Mouse (Mus musculus): ENCODE results near the gene Ppp1r16b.

Ppp1r16b gene

DNA sequence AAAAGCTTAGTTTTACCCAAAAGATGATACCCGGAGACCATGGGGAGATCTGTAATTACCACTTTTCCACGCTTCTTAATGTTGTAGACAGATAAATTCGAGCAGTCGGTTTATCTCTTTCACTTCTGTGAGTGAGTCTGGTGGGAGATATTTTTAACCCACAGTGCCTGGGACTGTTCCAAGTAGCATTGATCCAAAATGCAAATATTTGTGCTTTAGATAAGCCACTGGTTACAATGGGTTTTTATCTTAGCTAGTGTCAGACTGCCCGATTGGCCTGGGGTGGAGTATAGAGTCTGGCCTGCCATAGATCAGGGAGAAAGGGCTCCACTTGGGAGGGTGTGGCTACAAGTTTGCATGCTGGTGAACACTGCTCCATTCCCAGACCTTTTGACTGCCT lies 103.6 kb downstream of the Ppp1r16b start:
- DNase-seq (ENCODE audit: low read depth), result peak; percentile 38

DNA sequence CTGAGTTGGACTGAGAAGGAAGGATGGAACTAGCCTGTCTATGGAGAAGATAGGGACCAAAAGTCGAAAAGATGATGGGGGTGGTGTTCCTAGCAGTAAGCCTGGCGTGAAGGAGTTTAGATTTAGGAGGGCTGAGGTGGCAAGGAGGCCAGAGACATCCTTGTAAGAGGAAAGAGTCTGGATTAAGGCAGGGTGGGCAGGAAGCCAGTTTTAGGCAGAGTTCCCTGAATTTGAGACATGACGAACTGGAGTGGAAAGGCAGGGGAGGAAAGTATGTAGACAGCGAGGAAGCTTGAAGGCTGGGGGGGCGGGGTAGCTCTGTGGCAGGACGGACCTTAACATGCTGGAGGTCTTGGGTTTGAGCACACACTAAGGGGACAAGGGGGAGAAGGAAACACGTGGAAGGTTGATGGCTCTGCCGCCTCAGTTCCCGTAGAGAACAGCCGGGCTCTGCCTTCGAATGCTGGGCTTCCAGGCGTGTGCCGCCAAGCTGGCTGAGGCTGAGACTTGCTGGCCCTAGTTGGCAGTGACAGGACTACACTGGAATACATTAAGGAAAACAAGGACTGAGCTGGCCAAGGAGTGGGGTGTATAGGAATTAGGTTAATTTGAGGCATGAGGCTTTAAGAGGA lies 105.0 kb downstream of the Ppp1r16b start:
- DNase-seq (ENCODE audit: low read depth), result no peak

DNA sequence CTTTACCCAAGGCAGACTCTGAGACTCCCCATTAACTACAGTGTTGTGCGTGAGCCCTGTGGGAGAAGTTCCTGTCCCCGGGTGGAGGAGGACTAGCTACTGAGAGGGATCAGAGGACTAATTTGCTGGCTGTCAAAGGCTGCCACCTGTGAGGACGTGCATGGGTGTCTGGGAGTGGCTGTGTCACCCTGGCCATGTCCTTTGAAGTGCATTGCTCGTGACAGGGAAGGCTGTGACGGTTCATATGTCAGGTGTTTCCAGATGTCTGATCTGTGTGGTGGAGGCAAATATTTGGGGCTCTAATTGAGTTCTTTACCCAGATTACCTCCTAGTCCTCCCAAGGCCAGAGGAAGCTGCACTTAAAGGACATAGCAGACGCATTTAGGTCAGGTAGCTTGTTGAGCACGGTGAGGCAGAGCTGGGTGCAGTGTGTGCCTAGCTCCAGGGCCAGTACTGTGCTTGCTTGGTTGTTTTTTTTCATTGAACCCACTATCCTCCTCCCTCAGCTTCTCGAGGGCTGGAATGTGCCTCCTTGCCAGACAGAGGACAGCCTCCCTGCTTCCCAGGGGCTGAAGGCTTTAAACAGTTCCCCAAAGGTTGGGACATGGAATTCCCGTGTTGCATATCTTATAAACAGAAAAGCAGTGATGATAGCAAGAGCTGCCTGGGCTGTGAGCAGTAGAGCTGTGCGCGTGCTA lies 106.0 kb downstream of the Ppp1r16b start:
- DNase-seq (ENCODE audit: low read depth), result no peak

DNA sequence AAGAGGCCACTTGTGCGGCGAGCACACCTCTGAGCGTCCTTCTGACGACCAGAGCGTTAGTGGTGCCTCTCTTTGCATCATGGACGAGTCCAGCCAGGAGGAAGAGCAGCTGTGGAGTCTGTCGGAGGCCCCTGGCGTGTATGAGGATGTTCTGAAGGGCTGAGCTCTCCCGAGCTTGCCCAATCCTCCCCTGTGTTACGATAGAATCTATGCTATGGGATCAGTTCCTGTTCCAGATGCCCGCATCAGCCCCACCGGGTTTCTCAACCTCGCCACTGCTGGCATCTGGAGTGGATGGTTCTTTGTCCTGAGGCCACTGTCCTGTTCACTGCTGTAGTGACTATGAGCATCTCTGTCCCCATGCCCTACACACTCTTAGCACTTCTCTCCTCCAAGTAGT lies 107.6 kb downstream of the Ppp1r16b start:
- DNase-seq (ENCODE audit: low read depth), result no peak

DNA sequence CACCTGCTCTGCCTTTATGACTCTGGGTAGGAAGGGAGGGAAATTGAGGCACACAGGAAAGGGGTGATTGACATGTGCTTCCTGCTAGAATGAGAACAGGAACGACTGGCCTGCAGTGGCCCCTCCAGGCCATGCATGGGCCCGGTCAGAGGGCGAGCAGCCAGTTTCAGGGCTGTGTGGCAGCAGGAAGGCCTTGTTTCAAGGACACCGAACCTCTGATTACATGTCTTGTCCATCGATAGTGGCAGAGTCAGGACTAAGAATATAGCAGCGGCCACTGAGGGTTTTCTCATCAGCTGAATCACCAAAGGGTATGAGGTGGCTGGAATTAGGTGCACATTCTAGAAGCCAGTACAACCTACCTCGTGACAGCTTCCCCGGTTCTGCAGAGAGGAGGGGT lies 109.7 kb downstream of the Ppp1r16b start:
- peak; percentile 71 for DNase-seq (ENCODE audit: low read depth)

DNA sequence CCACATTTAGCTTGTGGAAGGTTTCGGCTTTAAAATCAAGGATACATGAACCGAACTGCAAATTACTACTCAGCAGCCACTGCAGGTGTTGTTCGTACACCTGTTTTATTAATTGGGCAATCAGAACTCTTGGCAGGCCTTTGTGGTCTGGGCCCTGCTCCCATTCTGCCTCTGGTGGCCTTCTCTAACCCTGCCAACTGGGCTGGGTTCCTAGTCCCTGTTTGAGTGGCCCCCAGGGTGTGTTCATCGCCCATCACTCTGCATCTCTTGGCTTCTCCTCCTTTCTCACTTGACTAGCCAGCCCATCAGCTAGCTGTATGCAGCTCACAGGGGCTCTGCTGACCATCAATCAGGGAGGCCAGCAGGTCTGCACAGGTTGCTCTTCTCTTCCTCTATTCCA lies 111.5 kb downstream of the Ppp1r16b start:
- DNase-seq (ENCODE audit: low read depth), result no peak

DNA sequence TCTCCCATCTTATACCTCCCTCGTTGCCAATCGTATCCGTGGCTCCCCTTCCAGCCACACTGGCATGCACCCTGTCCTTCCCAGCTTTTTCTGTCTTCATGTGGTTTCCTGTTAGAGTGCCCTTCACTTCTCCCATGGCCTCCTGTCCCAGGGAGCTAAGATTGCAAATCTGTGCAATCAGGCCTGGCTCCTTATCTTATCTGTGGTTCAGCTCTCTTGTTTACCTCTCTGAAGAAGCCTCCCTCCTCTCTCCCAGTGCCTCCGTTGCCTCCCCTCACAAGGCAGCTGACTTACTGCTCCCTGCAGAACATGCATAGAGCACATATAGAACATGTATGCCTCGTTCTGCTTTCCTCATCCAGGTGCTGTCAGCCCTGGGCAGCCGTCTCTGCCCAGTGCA lies 112.3 kb downstream of the Ppp1r16b start:
- no peak for DNase-seq (ENCODE audit: low read depth)

DNA sequence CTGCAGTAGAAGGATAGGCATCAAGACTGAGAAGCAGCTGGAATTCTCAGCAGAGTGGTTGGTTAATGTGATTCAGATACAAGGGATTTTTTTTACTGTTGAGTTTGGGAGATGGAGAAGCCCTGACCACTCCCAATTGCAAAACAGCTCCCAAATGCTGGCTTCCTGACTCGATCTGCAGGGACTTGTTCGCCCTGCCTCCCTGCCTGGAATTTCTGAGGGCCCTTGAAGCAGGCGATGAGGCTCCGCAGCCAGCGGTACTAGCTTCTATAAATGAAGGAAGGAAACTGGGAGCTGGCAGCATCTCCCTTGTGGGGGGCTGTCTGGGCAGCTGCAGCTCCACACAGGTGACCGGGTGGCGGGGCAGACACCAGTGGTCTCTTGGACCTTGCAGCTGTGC lies 113.2 kb downstream of the Ppp1r16b start:
- no peak for DNase-seq (ENCODE audit: low read depth)

DNA sequence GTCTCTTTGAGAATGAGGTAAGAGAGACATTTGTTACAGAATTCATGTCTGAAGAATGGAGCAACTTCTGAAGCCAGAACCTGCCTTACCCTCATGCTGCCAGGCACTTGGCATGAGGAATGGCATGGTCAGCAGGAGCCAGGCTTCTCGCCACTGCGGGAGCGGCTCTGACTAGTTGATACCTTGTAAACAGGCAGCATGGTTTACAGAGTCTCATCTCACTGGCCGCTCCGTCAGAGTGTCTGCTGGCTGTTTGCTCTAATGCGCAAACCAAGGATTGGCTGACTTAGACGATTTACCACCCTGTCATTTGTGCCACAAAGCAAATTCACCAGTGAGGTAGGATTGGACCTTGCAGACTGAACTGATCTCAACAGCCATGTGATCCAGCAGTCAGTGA lies 115.9 kb downstream of the Ppp1r16b start:
- no peak for DNase-seq (ENCODE audit: low read depth)

DNA sequence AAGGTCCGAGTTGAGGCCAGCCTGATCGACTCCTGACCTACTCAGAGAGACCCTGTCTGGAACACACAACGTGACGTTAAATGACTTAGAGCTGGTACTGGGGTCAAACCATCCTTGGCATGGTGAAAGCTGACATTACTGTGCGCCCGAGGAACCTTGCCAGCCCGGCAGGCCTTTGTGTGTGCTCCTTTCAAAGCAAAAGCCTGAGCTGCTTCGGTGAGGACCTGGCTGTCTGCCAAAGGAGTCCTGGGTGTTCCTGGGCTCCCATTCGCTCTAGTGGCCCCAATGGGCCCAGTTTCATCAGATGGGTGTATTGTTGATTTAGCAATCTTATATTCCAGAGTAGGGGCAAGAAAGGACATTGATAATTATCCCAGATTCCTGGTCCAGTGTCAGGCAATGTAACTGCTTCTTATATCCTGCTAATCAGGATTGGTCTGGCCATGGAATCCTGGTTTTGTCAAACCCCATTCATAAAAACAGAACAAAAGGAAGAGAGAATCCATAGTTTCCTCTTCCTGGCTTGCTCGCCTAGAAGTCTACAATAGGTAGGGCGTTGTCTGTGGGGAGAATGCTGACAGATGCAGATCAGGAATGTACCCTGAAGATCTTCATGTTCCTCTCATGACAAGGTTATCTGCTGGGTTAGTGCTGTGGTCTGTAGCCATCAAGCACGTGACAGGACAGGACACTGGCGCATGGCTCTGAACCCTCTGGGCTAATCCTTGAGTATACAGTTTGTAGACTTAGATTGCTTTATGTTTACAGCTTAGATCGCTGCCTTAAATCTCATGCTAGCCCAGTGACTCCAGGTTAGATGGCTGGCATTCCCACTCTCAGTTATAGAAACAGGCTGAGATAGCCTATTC lies 122.0 kb downstream of the Ppp1r16b start:
- no peak for DNase-seq (ENCODE audit: low read depth)

DNA sequence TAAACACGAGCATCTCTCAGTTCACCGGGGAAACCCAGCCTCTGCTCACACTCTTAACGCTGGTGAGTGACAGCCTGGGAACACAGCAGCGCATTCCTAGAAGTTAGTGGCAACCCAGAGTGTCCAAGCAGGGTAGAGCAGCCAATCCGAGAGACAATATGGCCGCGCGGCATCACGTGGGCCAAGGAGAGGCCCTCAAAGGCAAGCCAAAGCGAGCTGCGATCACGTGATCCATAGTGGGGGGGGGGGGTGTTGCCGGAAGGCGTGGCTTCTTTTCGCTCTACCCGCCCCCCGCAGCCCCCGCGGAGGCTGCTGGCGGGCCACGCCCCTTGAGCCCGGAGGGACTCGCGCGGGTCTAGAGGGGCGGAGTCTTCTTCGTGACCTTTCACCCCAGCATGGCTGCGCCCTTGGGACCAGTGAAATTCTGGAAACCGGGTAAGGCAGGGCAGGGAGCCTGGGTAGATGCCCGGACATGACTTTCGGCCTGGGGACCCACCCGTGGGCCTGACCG lies 129.4 kb downstream of the Ppp1r16b start, which contains the start of gene Dhx35:
Gene Dhx35 (plus strand): TSS at position 314 of the 511 bp plus-strand sequence.
- peak; percentile 97 for DNase-seq (ENCODE audit: low read depth)

DNA sequence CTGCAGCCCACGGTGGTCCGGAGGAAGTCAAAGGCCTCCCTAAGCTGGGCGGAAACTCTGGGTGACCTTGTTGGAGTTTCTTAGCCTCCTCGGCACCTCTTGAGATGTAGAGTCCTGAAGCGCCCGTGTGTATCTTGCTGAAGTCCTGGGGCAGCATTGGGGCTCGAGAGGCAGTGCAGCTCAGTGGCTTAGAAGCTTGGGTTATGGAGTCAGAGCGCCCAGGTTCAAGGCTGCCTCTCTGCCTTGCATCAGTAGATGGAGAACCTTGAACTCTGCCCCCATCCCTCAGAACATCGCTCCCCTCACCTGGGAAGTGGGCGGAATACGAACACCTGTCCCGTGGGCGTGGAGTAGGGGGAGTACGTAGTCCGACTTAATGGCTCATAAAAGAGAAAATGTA lies 129.8 kb downstream of the Ppp1r16b start:
- DNase-seq (ENCODE audit: low read depth), result no peak

DNA sequence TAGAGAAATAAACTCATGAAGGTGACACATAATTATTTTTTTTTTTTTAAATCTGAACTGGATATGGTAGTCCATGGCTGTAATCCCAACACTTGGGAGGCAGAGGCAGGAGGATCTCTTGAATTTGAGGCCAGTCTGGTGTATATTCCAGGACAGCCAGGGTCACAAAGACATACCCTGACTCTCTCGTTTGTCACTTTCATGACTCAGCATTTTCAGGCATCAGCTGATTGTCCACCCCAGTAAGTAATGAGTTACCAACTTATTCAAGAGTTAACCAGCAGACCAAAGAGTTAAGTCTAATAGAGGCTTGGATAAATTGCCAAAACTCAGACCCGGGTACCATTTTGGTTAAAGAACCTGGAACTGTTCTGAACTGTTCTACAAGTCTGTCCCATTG lies 130.7 kb downstream of the Ppp1r16b start:
- peak; percentile 18 for DNase-seq (ENCODE audit: low read depth)

DNA sequence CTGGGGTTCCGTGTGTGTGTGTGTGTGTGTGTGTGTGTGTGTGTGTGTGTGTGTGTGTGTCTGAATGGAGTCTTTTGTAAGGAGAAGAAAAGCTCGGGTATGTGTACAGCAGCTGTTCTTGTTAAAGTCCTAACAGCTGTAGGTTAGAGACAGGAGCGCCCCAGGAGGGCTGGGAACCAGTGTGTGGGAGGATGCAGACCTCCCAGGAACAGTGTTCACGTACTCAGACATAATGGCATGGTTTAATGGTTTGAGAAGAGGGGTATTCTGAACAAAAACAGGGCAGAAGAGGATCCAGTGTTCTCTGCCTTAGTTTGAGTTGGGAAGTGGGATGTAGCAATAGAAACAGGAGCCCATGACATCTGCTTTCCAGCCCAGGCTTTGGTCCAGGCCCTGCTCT lies 134.1 kb downstream of the Ppp1r16b start:
- DNase-seq (ENCODE audit: low read depth), result no peak

DNA sequence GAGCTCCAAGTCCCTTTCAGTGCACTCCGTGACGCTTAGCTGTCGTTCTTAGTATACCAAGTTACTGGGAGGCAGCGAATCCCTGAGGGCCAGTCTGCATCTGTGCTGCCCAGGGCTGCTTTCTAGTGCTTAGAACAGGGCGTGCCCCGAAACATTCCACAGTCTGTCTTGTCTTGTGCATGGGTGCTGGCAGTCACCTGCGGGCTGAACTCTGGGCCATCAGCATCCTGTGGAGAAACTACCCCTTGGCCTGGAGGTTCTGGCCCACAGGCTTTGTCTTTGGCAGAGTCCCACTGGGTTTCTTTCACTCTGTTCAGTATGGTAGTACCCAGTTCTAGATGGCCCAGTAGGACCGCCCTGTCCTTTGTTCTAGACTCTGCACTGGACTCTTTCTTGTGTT lies 135.6 kb downstream of the Ppp1r16b start:
- DNase-seq (ENCODE audit: low read depth), result no peak

DNA sequence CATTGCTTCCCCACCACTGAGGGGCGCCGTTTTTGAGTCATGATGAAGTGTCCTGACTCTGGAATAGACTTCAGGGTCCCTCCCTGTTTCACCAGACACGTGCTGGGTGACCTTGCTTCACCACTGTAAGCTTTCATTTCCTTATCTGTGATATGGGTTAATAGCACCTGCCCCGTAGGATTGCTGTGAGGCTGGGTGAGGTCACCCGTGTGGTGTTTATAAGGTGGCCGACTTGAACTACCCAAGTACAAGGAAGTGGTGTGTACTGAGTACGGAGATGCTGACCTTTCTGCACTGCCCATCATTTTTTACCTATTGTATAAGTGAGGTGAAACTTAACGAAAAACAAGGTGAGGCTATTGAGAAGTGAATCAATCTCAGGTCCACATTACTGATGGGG lies 138.4 kb downstream of the Ppp1r16b start:
- DNase-seq (ENCODE audit: low read depth), result no peak

DNA sequence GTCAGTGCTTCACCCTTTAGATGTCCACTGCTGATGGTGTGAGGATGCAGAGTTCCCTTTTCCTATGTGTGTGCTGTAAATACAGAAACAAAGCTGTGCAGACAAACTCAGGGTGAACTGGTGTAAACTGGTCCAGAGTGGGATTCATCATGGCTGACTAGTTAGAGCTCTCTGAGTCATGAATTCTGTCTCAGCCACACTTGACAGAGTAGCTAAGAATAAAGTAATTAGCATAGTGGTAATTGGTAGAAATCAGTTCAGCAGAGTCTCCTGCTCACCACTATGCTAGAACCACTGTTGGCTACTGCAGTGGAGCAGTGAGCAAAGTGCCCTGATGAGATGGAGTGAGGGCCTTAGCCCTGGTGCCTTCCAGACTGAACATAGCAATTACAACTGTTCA lies 150.5 kb downstream of the Ppp1r16b start:
- DNase-seq (ENCODE audit: low read depth), result no peak

All from 416B (cell line).